Mouse (Mus musculus): ENCODE results near the gene Ugt1a6a.
"Not testable (repeated sequence)": the region's sequence is repeated elsewhere in the genome, so short reads cannot be mapped to it uniquely, and the experiment has no call there.

Ugt1a6a gene

GRCm38 (mm10) chr1:88135229-88135904 is 758 bp downstream of the Ugt1a6a start:
- DNase-seq (ENCODE audit: low read depth), result not testable (repeated sequence)

DNA sequence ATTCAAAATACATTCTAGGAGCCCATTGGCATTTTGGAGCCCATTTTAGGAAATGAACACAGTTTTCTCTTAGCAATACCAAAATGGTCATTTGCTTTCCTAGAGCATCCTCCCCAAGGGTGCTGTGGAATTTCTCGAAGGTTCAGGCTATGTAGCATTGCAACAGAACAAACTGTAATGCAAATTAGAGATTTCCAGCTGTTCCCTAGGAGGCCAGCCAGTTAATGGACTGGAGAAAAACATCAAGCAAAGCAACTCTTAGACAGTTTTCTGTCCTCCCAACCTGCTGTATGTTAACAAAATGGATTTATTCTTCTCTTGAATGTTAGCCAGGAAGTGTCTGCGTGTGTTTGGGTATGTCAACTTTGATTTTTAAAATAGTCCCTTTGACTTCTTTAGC is 2.0 kb downstream of the Ugt1a6a start:
- DNase-seq (ENCODE audit: low read depth), result no peak

- no peak for DNase-seq (ENCODE audit: low read depth)
Observed at GRCm38 (mm10) chr1:88137264-88137663, 2.7 kb downstream of the Ugt1a6a start.

GRCm38 (mm10) chr1:88138145-88138544 is 3.5 kb downstream of the Ugt1a6a start:
- no peak for DNase-seq (ENCODE audit: low read depth)

- DNase-seq (ENCODE audit: low read depth), result not testable (repeated sequence)
Observed at GRCm38 (mm10) chr1:88140492-88140891, 5.9 kb downstream of the Ugt1a6a start.

- peak; percentile 29 for DNase-seq (ENCODE audit: low read depth)
Observed at GRCm38 (mm10) chr1:88143966-88144675, 9.5 kb downstream of the Ugt1a6a start.

GRCm38 (mm10) chr1:88145278-88145677 is 10.7 kb downstream of the Ugt1a6a start:
- DNase-seq (ENCODE audit: low read depth), result not testable (repeated sequence)

DNA sequence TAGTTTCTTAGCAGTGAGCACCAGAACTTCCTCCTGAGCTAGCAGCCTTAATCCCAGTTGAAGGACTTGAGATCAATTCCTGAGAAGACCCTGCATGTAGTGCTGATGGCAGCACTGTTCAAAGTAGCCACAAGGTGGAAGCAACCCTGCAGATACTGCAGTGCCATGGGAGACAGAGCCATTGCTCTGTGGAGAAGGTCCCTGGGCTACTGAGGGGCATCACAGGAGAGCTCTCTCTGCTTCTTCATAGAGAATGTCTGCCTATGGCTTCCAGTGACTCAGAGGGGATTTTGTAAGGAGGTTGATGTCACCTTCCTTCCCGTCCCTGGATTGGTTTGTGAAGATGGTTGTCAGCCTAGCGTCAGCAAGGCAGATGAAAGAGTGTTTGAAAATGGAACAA is 15.5 kb downstream of the Ugt1a6a start:
- not testable (repeated sequence) for DNase-seq (ENCODE audit: low read depth)

GRCm38 (mm10) chr1:88158430-88158829 is 23.8 kb downstream of the Ugt1a6a start:
- no peak for DNase-seq (ENCODE audit: low read depth)

DNA sequence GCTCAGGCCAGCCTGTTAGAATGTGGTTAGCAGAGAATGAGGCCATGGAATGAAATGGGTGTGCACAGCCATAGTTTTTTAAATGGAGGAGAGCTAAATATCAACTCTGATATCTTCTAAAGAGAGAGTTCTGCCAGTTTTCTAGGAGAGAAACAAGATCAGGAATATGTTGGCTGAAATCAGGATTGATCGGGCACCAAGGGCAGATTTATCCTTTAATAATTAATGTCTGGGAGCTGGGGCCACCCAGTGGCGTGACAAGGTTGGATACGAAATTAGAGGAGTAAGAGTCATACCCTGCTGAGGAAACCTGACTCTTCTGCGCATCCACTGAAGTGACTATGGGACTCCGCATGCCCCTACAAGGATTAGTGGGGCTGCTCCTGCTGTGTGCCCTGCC is 31.1 kb downstream of the Ugt1a6a start, which contains the start of gene Ugt1a5:
Gene Ugt1a5, plus strand, starts transcription at position 302 of the 400 bp plus-strand sequence.
- no peak for DNase-seq (ENCODE audit: low read depth)

DNA sequence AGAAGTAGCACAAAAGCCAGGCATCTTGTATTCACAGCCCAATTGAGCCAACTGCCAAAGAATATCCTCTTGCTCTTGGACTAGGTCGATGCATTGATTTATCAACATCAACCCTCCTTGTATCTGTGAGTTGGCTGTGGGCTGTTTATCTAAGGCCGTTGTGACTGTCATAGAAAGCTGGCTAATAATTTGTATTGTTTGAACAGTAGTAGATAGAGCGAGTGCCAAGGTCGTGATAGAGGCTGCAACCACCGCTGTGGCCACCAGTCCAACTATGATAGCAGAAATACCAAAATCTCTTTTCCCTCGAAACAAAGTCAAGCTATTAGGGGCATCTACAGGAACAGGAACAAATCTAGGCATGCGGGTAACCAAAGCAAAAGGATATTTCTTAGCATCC is 37.6 kb downstream of the Ugt1a6a start:
- not testable (repeated sequence) for DNase-seq (ENCODE audit: low read depth)

DNA sequence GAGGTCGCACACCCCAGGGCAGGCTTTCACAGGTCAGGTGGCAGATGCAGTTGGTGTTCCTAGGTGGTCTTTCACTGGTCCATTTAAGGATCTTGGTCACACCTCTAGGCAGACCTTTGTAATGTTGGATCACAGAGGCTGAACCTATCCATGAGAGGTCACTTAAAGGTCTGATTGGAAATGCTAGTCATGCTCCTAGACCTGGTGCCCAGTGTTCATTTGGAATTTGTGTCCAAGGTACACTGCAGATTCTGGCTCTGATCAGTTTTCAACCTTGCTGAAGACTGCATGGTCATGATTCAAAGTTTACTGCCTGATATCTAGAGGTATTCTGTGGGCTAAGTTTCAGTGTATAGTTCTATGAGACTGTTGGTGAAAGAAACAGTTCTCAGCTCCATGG is 45.0 kb downstream of the Ugt1a6a start:
- DNase-seq (ENCODE audit: low read depth), result no peak

GRCm38 (mm10) chr1:88186325-88186935 is 51.8 kb downstream of the Ugt1a6a start:
- no peak for DNase-seq (ENCODE audit: low read depth)

GRCm38 (mm10) chr1:88192136-88192535 is 57.5 kb downstream of the Ugt1a6a start:
- DNase-seq (ENCODE audit: low read depth), result no peak

- no peak for DNase-seq (ENCODE audit: low read depth)
Observed at GRCm38 (mm10) chr1:88195687-88196086, 61.1 kb downstream of the Ugt1a6a start.

GRCm38 (mm10) chr1:88197443-88197842 is 62.8 kb downstream of the Ugt1a6a start:
- no peak for DNase-seq (ENCODE audit: low read depth)

DNA sequence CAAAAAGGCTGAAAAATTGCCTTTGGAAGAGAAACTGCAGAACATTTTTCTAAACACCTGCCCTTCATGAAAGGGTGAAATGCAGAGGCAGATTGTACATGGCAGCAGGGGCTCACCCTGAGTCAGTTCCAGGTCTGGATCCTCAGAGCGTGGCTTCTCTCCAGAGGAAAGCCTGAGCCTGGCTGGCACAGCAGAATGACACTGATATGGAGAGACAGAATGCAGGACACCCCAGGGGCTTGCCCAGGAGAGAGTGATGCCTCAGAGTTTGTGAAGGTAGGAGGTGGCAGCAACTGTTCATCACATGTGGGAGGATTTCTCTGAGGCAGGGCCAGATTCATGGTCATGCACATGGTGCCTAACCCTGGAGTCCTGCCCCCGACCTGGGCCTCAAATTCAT is 65.4 kb downstream of the Ugt1a6a start:
- no peak for DNase-seq (ENCODE audit: low read depth)

DNA sequence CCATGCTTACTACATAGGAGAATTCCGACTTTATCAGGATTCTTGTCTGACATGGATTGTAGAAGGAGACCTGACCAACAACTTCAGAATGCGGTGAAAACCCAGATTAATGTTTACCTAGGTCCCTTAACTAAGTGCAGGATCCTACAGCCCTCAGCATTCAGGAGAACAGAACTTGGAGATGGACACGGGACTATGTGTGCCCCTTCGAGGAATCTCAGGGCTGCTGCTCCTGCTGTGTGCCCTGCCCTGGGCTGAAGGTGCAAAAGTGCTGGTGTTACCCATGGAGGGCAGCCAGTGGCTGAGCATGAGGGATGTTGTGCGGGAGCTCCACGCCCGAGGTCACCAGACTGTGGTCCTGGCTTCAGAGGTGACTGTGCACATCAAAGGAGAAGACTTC is 65.8 kb downstream of the Ugt1a6a start, which contains the start of gene Ugt1a2:
Gene Ugt1a2, plus strand, starts transcription at position 146 of the 400 bp plus-strand sequence.
- no peak for DNase-seq (ENCODE audit: low read depth)

- peak; percentile 64 for DNase-seq (ENCODE audit: low read depth)
Observed at GRCm38 (mm10) chr1:88205294-88205922, 70.8 kb downstream of the Ugt1a6a start, which contains the start of gene Dnajb3. Gene Dnajb3, minus strand, starts transcription at chr1:88205782.

DNA sequence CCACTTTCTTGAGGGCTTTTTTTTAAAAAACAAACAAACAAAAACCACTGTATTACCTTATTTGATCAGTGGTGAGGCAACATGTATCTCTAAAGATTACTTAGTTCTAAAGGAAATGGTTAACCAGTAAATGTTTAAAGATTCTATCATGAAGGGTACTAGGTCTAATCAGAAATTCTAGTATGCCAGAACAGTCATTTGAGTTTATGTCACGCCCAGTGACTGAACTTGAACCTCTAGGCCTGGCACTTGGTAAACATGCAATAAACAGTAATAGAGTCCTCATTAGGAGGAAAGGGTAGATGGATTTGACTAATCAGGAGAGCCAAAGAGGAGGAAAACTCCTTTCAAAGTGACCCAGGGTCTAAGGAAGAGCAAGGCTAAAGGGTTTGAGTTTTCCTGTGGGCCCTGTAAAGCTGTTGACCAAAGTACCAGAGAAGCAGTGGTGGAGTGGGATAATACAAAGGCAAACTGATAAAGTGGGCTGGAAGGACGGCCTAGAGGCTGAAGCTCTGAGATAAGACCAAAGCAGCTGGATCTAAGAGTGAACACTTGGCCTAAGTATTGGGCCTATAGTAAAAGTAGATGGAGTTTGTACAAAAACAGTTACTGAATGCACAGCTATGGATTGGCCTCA is 72.4 kb downstream of the Ugt1a6a start:
- DNase-seq (ENCODE audit: low read depth), result no peak

DNA sequence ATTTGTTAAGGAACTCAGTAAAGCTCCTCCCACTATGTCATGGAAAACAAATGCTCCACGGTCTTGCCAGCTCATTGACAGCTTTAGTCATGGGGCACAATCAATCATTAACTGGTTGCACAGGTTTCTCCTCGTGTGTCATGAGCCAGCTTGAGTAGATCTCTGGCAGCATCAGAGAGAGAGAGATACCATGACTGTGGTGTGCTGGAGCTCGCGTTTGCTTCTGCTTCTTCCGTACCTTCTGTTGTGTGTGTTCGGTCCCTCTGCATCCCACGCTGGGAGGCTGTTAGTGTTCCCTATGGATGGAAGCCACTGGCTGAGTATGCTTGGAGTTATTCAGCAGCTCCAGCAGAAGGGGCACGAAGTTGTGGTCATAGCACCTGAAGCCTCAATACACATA is 77.2 kb downstream of the Ugt1a6a start, which contains the start of gene Ugt1a1:
Gene Ugt1a1, plus strand, starts transcription at position 148 of the 400 bp plus-strand sequence.
- peak; percentile 5 for DNase-seq (ENCODE audit: low read depth)
